Mouse (Mus musculus) intestine, embryonic 15.5 days (tissue): ENCODE measurements around the gene Paqr8. TPM values are rescaled to one million over a fixed set of nuclear protein-coding genes. Genes with fewer than 3 reads are reported as not detected.

Source experiments
- ATAC-seq: fragments of 200-750 bp; cut with Nextera tagmentation; 2 replicates; pipeline ENCODE4 v1.8.0; 2017; ENCODE audit warnings: moderate TSS enrichment, moderate library complexity
- H3K27ac ChIP-seq: fragments of 300-500 bp; sonication (generic); 2 replicates; pipeline ENCODE4 v1.5.1; 2015; ENCODE audit warnings: mild to moderate bottlenecking, inconsistent platforms
- H3K27me3 ChIP-seq: fragments of 300-500 bp; sonication (generic); replicated peaks from 2 replicates; pipeline ENCODE4 v1.6.1; 2015; ENCODE audit warnings: inconsistent platforms
- H3K36me3 ChIP-seq: fragments of 300-500 bp; sonication (generic); 2 replicates; pipeline ENCODE4 v1.6.1; 2015; ENCODE audit warnings: inconsistent platforms
- H3K4me1 ChIP-seq: fragments of 300-500 bp; sonication (generic); replicated peaks from 2 replicates; pipeline ENCODE4 v1.6.1; 2015; ENCODE audit warnings: inconsistent platforms
- H3K4me2 ChIP-seq: fragments of 300-500 bp; sonication (generic); replicated peaks from 2 replicates; pipeline ENCODE4 v1.6.1; 2015; ENCODE audit warnings: mild to moderate bottlenecking, inconsistent platforms
- H3K4me3 ChIP-seq: fragments of 300-500 bp; sonication (generic); replicated peaks from 2 replicates; pipeline ENCODE4 v1.5.1; 2015; ENCODE audit warnings: inconsistent platforms
- H3K9ac ChIP-seq: fragments of 300-500 bp; sonication (generic); 2 replicates; pipeline ENCODE4 v1.6.1; 2015; ENCODE audit warnings: inconsistent platforms
- H3K9me3 ChIP-seq: fragments of 300-500 bp; sonication (generic); 2 replicates; pipeline ENCODE4 v1.6.1; 2016; ENCODE audit warnings: inconsistent platforms
- WGBS: fragments of 180-500 bp; shearing (Covaris S2); methylation state at CpG from one replicate; pipeline ENCODE4 v1.1.7; 2015; 5-methylcytosine and 5-hydroxymethylcytosine counted together
- polyA plus RNA-seq: library from polyadenylated mRNA; unstranded; fragments of >200 nt; fragmentation: Nextera tagmentation; extraction: Ambion mirVana; gene quantifications from 2 replicates; pipeline ENCODE4 v1.2.1, GENCODE M21; 2015

The Paqr8 gene
- polyA plus RNA-seq, 1 experiment from 2014 or later: 6.1 TPM

GRCm38 (mm10) chr1:20940151-20940550 lies 49.7 kb downstream of the Paqr8 start:
- Histone ChIP-seq H3K9ac (no peak overlapping the region), H3K4me2 (0 out of 2 replicates have a peak overlapping the region, but pooled peaks have one; percentile 9), H3K27ac (no peak overlapping the region), H3K9me3 (no peaks in the 10 kb centered on the region), H3K4me3 (no peak overlapping the region), H3K36me3 (peaks cover under 1% of the 10 kb centered on the region; the same call in 1 of the 2 replicates), H3K4me1 (no peaks in the 10 kb centered on the region), H3K27me3 (no peaks in the 10 kb centered on the region)
- peak; percentile 83 for ATAC-seq
- WGBS: 57% methylated on average over 16 of the region's 16 CpGs

- no peak for ATAC-seq
- no peak overlapping the region for H3K4me2 ChIP-seq
These were observed 50.9 kb downstream of the Paqr8 start for GRCm38 (mm10) chr1:20941322-20941721.

GRCm38 (mm10) chr1:20941857-20942256 lies 51.5 kb downstream of the Paqr8 start:
- Histone ChIP-seq H3K4me3 (no peak overlapping the region), H3K27me3 (no peaks in the 10 kb centered on the region), H3K27ac (no peak overlapping the region), H3K36me3 (no peaks in the 10 kb centered on the region), H3K4me2 (no peak overlapping the region), H3K4me1 (no peaks in the 10 kb centered on the region), H3K9me3 (no peaks in the 10 kb centered on the region), H3K9ac (no peak overlapping the region)
- 71% methylated on average over 7 of the region's 7 CpGs for WGBS
- no peak for ATAC-seq

More at GRCm38 (mm10) chr1:20941322-20941721, 50.9 kb downstream of the Paqr8 start:
- Histone ChIP-seq H3K4me1 (no peaks in the 10 kb centered on the region), H3K9ac (no peak overlapping the region), H3K4me3 (no peak overlapping the region), H3K27me3 (no peaks in the 10 kb centered on the region), H3K36me3 (no peaks in the 10 kb centered on the region), H3K27ac (no peak overlapping the region), H3K9me3 (no peaks in the 10 kb centered on the region)
- 51% methylated on average over 2 of the region's 2 CpGs for WGBS

GRCm38 (mm10) chr1:20943016-20943415 lies 52.6 kb downstream of the Paqr8 start:
- Histone ChIP-seq H3K27ac (no peak overlapping the region), H3K9me3 (no peaks in the 10 kb centered on the region), H3K27me3 (no peaks in the 10 kb centered on the region), H3K4me1 (no peaks in the 10 kb centered on the region), H3K4me2 (no peak overlapping the region), H3K9ac (no peak overlapping the region), H3K4me3 (no peak overlapping the region), H3K36me3 (no peaks in the 10 kb centered on the region)
- 96% methylated on average over 2 of the region's 2 CpGs for WGBS
- ATAC-seq: no peak

- ATAC-seq: peak; percentile 98
- WGBS: 2% methylated on average over 23 of the region's 23 CpGs
- peak within 1 kb of the TSS; percentile 48 for H3K9ac ChIP-seq
- H3K27me3 ChIP-seq: no peaks in the 10 kb centered on the region
- H3K9me3 ChIP-seq: no peaks in the 10 kb centered on the region
- peak within 1 kb of the TSS; percentile 56; the same call in 1 of the 2 replicates for H3K27ac ChIP-seq
- H3K4me2 ChIP-seq: peak within 1 kb of the TSS; percentile 82
- H3K4me3 ChIP-seq: peak within 1 kb of the TSS; percentile 54
- no peaks in the 10 kb centered on the region for H3K4me1 ChIP-seq
- no peaks in the 10 kb centered on the region for H3K36me3 ChIP-seq
These were observed 60.9 kb downstream of the Paqr8 start, which contains the start of gene Efhc1 for GRCm38 (mm10) chr1:20951300-20951763. TSS of gene Efhc1 (plus strand) at chr1:20951626.

- Histone ChIP-seq H3K9ac (peak overlapping the region; percentile 48), H3K27me3 (no peaks in the 10 kb centered on the region), H3K4me2 (peak overlapping the region; percentile 82), H3K36me3 (no peaks in the 10 kb centered on the region), H3K4me1 (no peaks in the 10 kb centered on the region), H3K4me3 (peak overlapping the region; percentile 54), H3K27ac (peak overlapping the region; percentile 56; the same call in 1 of the 2 replicates), H3K9me3 (no peaks in the 10 kb centered on the region)
- 3% methylated on average over 16 of the region's 16 CpGs for WGBS
- no peak; the same call in 1 of the 2 replicates for ATAC-seq
These were observed 61.4 kb downstream of the Paqr8 start for GRCm38 (mm10) chr1:20951799-20952198.

- H3K4me1 ChIP-seq: no peaks in the 10 kb centered on the region
- no peak for ATAC-seq
- H3K36me3 ChIP-seq: no peaks in the 10 kb centered on the region
- WGBS: 85% methylated on average over 3 of the region's 3 CpGs
- no peak overlapping the region for H3K9ac ChIP-seq
- H3K4me3 ChIP-seq: no peak overlapping the region
- H3K27ac ChIP-seq: no peak overlapping the region
- no peaks in the 10 kb centered on the region for H3K9me3 ChIP-seq
- no peak overlapping the region for H3K4me2 ChIP-seq
- no peaks in the 10 kb centered on the region for H3K27me3 ChIP-seq
These were observed 64.5 kb downstream of the Paqr8 start for GRCm38 (mm10) chr1:20954876-20955275.

GRCm38 (mm10) chr1:20969642-20970041 lies 79.2 kb downstream of the Paqr8 start:
- H3K4me2 ChIP-seq: no peak overlapping the region
- H3K4me1 ChIP-seq: no peaks in the 10 kb centered on the region
- no peaks in the 10 kb centered on the region for H3K27me3 ChIP-seq
- no peak for ATAC-seq
- H3K36me3 ChIP-seq: no peaks in the 10 kb centered on the region
- no peak overlapping the region for H3K27ac ChIP-seq
- no peak overlapping the region for H3K4me3 ChIP-seq
- no peak overlapping the region for H3K9ac ChIP-seq
- 86% methylated on average over 2 of the region's 2 CpGs for WGBS
- H3K9me3 ChIP-seq: no peaks in the 10 kb centered on the region

GRCm38 (mm10) chr1:20973389-20973788 lies 83.0 kb downstream of the Paqr8 start:
- no peaks in the 10 kb centered on the region for H3K4me1 ChIP-seq
- H3K4me3 ChIP-seq: no peak overlapping the region
- H3K4me2 ChIP-seq: no peak overlapping the region
- H3K36me3 ChIP-seq: no peaks in the 10 kb centered on the region
- H3K27me3 ChIP-seq: no peaks in the 10 kb centered on the region
- ATAC-seq: no peak
- H3K27ac ChIP-seq: no peak overlapping the region
- H3K9me3 ChIP-seq: no peaks in the 10 kb centered on the region
- WGBS: 91% methylated on average over 6 of the region's 6 CpGs
- H3K9ac ChIP-seq: no peak overlapping the region

- Histone ChIP-seq H3K36me3 (no peaks in the 10 kb centered on the region), H3K4me3 (no peak overlapping the region), H3K27ac (no peak overlapping the region), H3K4me1 (no peaks in the 10 kb centered on the region), H3K9ac (no peak overlapping the region), H3K4me2 (no peak overlapping the region), H3K9me3 (no peaks in the 10 kb centered on the region), H3K27me3 (no peaks in the 10 kb centered on the region)
- ATAC-seq: no peak
- 63% methylated on average over 9 of the region's 9 CpGs for WGBS
These were observed 84.1 kb downstream of the Paqr8 start for GRCm38 (mm10) chr1:20974341-20975135.

- Histone ChIP-seq H3K4me3 (no peak overlapping the region), H3K9ac (no peak overlapping the region), H3K9me3 (no peaks in the 10 kb centered on the region), H3K4me1 (no peaks in the 10 kb centered on the region), H3K27me3 (no peaks in the 10 kb centered on the region), H3K27ac (no peak overlapping the region), H3K36me3 (no peaks in the 10 kb centered on the region), H3K4me2 (no peak overlapping the region)
- ATAC-seq: no peak
- 73% methylated on average over 1 of the region's 1 CpGs for WGBS
These were observed 90.1 kb downstream of the Paqr8 start for GRCm38 (mm10) chr1:20980553-20980952.

GRCm38 (mm10) chr1:20981764-20982163 lies 91.4 kb downstream of the Paqr8 start:
- WGBS: 89% methylated on average over 6 of the region's 6 CpGs
- Histone ChIP-seq H3K27ac (no peak overlapping the region), H3K27me3 (no peaks in the 10 kb centered on the region)

GRCm38 (mm10) chr1:20984103-20984502 lies 93.7 kb downstream of the Paqr8 start:
- H3K9ac ChIP-seq: no peak overlapping the region
- H3K4me1 ChIP-seq: no peaks in the 10 kb centered on the region
- H3K27me3 ChIP-seq: no peaks in the 10 kb centered on the region
- no peak overlapping the region for H3K27ac ChIP-seq
- no peak for ATAC-seq
- WGBS: 72% methylated on average over 2 of the region's 2 CpGs
- H3K4me3 ChIP-seq: no peak overlapping the region
- H3K9me3 ChIP-seq: no peaks in the 10 kb centered on the region
- no peak overlapping the region for H3K4me2 ChIP-seq
- H3K36me3 ChIP-seq: no peaks in the 10 kb centered on the region

More at GRCm38 (mm10) chr1:20981764-20982163, 91.4 kb downstream of the Paqr8 start:
- no peak overlapping the region for H3K9ac ChIP-seq
- no peak for ATAC-seq
- H3K4me2 ChIP-seq: no peak overlapping the region
- no peaks in the 10 kb centered on the region for H3K36me3 ChIP-seq
- H3K4me1 ChIP-seq: no peaks in the 10 kb centered on the region
- H3K9me3 ChIP-seq: no peaks in the 10 kb centered on the region
- H3K4me3 ChIP-seq: no peak overlapping the region
